Mouse (Mus musculus) ES-Bruce4 (cell line): ENCODE measurements around the gene Lurap1.

Experiments used
- CTCF ChIP-seq: IDR thresholded peaks from one replicate; pipeline ENCODE4 v1.8.1; 2011; ENCODE audit warnings: low read depth, low read length
- POLR2A ChIP-seq: IDR thresholded peaks from one replicate; pipeline ENCODE4 v1.8.1; 2011; ENCODE audit warnings: low read length; ENCODE audit not compliant: insufficient read depth

- TF ChIP-seq POLR2A: no peak
- no peak for TF ChIP-seq CTCF
These were observed 53.9 kb downstream of the Lurap1 start for GRCm38 (mm10) chr4:116097211-116097610.
